ENCODE assay signal across 8 mouse cellular contexts in the genomic region with DNA sequence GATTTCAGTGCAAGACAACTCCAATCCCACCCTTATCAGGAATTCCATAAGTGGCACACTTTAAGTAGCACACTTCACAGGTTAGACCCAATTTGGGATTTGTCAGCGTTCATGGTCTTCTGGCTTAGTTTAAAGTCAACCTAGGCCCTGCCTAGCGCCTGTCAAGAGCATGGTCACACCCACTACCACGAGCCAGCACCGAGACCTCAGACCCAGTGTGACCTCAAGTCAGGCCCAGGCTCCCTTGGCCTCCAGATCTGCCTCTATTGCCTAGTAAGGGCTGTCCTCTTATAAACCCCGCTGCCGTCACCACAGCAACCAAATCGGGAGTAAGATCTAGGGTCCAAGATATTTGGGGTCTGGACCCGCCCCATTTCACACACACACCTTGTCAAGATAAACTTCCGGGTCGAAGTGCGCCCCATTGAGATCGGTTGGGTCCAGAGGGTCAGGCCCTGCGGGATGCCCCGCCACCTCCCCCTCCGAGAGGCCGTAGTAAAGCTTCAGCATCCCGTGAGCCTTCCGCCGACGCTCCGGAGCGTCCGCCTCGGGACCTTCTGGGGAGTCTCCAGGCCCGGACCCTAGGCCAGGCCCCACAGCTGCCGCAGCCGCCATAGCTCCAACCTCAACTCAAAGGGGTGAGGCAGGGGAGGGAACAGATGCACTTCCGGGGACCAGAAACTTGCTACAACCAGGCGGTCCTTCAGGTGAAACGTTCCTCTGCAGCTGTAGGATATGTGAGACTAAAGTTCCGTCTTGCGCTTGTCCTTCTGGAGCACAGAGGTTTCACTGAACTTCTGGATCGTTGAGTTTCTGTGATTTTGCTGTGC. TPM values are rescaled to one million over a fixed set of nuclear protein-coding genes. Genes with fewer than 3 reads are reported as not detected.
A peak's percentile ranks its signal among the peaks of the same experiment; 100 is the strongest.
DNase-seq lines count a peak whose midpoint lies in the region; ATAC-seq lines count a peak whose summit lies in the region.

A gene (minus strand): TSS at position 668 of the 830 bp plus-strand sequence.

- ATAC-seq in hindbrain, embryonic 12.5 days (ENCODE audit: low FRiP score) = peak; percentile 87

- H3K4me3 ChIP-seq in hindbrain, embryonic 12.5 days = peak within 1 kb of the TSS; percentile 72

- H3K27ac ChIP-seq in hindbrain, embryonic 12.5 days = peak within 1 kb of the TSS; percentile 88

- H3K4me2 ChIP-seq in hindbrain, embryonic 12.5 days (replicated peaks) = peak within 1 kb of the TSS; percentile 87

- H3K9ac ChIP-seq in hindbrain, embryonic 12.5 days = peak within 1 kb of the TSS; percentile 74

- no peaks in the 10 kb centered on the region for H3K9me3 ChIP-seq in hindbrain, embryonic 12.5 days (replicated peaks)

- H3K27me3 ChIP-seq in hindbrain, embryonic 12.5 days = no peaks in the 10 kb centered on the region

- DNase-seq in R1 (ENCODE audit: low read depth, low spot score) = peak; percentile 97
- peak; percentile 90 to 92 for DNase-seq in cerebellum, postnatal 14 days
- peak; percentile 71 to 73 for DNase-seq in frontal cortex, postnatal 14 days (ENCODE audit: low spot score in 2 of 2)
- DNase-seq in layer of hippocampus, postnatal 14 days (ENCODE audit: low spot score in 2 of 2) = peak; percentile 81 to 92
- peak; percentile 87 for DNase-seq in lung, postnatal 14 days
- DNase-seq in ovary, postnatal 36 days (ENCODE audit: low spot score) = peak; percentile 77
- peak; percentile 89 for DNase-seq in thymus, postnatal 14 days

- peaks cover 36% of the 10 kb centered on the region for H3K36me3 ChIP-seq in hindbrain, embryonic 12.5 days

- 1% methylated on average over 33 of the region's 33 CpGs for WGBS in hindbrain, embryonic 12.5 days

- peaks cover 22% of the 10 kb centered on the region for H3K4me1 ChIP-seq in hindbrain, embryonic 12.5 days

RNA-seq across cellular contexts. Expression of the gene that starts here (rescaled TPM):
- 78.8 and 79.7 TPM in 2 replicates for polyA plus RNA-seq in hindbrain, embryonic 12.5 days (2016; fragmentation: Nextera tagmentation; extraction: Ambion mirVana)
- total RNA-seq in layer of hippocampus, postnatal 14 days (2021) = 10 to 100 TPM; 84.3 to 95.9 TPM

Comparison
In these comparisons a context has a peak if more than half of its experiments do, and no peak if none do; other contexts are left out.
1. Peak in every context shown above with its lines: DNase-seq, ATAC-seq, H3K4me3 ChIP-seq and H3K27ac ChIP-seq.